Mouse (Mus musculus) thymus, postnatal 10 days (tissue): ENCODE measurements around the gene Gm21834.

Source experiments
- DNase-seq, 2 experiments: peaks; one replicate each; pipeline ENCODE4 v3.0.0; 2021; ENCODE audit warnings: low spot score in 2 of 2

The Gm21834 gene

GRCm38 (mm10) chr17:57742119-57742518 is at the start of gene Gm21834:
Gene Gm21834 (minus strand): TSS chr17:57742219.
- no peak for DNase-seq

- no peak for DNase-seq
Measured at GRCm38 (mm10) chr17:57788161-57788799, 46.3 kb upstream of the Gm21834 start.

GRCm38 (mm10) chr17:57770904-57771303 is 28.9 kb upstream of the Gm21834 start:
- DNase-seq, result no peak

- DNase-seq, result no peak
Measured at GRCm38 (mm10) chr17:57768622-57769610, 26.9 kb upstream of the Gm21834 start, which contains the start of gene Cntnap5c. Gene Cntnap5c (plus strand): TSS chr17:57769570.

GRCm38 (mm10) chr17:57767306-57767705 is 25.3 kb upstream of the Gm21834 start:
- no peak for DNase-seq

GRCm38 (mm10) chr17:57758033-57758432 is 16.0 kb upstream of the Gm21834 start:
- DNase-seq, result no peak

GRCm38 (mm10) chr17:57694791-57695190 is 47.2 kb downstream of the Gm21834 start:
- DNase-seq, result no peak
